Mouse (Mus musculus) hindbrain, embryonic 14.5 days (tissue): ENCODE results near the gene Elof1. TPM values are rescaled to one million over a fixed set of nuclear protein-coding genes. Genes with fewer than 3 reads are reported as not detected.
A peak's percentile ranks its signal among the peaks of the same experiment; 100 is the strongest.

Experiments used
- ATAC-seq: fragments of 200-750 bp; cut with Nextera tagmentation; 2 replicates; pipeline ENCODE4 v1.8.0; 2017; ENCODE audit warnings: moderate number of reproducible peaks, mild to moderate bottlenecking, moderate TSS enrichment, moderate library complexity; ENCODE audit not compliant: low FRiP score
- DNase-seq: peaks from one replicate; pipeline ENCODE4 v3.0.0-alpha.2; 2015; ENCODE audit warnings: low spot score
- H3K27ac ChIP-seq: fragments of 300-500 bp; sonication (generic); 2 replicates; pipeline ENCODE4 v1.5.1; 2014; ENCODE audit warnings: mild to moderate bottlenecking, moderate library complexity
- H3K27me3 ChIP-seq: fragments of 300-500 bp; sonication (generic); 2 replicates; pipeline ENCODE4 v1.6.1; 2014; ENCODE audit warnings: mild to moderate bottlenecking, low read length, mixed read lengths; ENCODE audit not compliant: control insufficient read depth, insufficient read depth
- H3K36me3 ChIP-seq: fragments of 300-500 bp; sonication (generic); replicated peaks from 2 replicates; pipeline ENCODE4 v1.6.1; 2014; ENCODE audit not compliant: control insufficient read depth, insufficient read depth
- H3K4me1 ChIP-seq: fragments of 300-500 bp; sonication (generic); replicated peaks from 2 replicates; pipeline ENCODE4 v1.6.1; 2014; ENCODE audit warnings: antibody characterized with exemption, low read length, mixed read lengths; ENCODE audit not compliant: control insufficient read depth, insufficient read depth
- H3K4me2 ChIP-seq: fragments of 300-500 bp; sonication (generic); replicated peaks from 2 replicates; pipeline ENCODE4 v1.6.1; 2014; ENCODE audit warnings: mild to moderate bottlenecking, moderate library complexity
- H3K4me3 ChIP-seq: fragments of 300-500 bp; sonication (generic); replicated peaks from 2 replicates; pipeline ENCODE4 v1.5.1; 2014; ENCODE audit warnings: mild to moderate bottlenecking, low read length
- H3K9ac ChIP-seq: fragments of 300-500 bp; sonication (generic); 2 replicates; pipeline ENCODE4 v1.6.1; 2014
- H3K9me3 ChIP-seq: fragments of 300-500 bp; sonication (generic); 2 replicates; pipeline ENCODE4 v1.6.1; 2016; ENCODE audit warnings: low read length; ENCODE audit not compliant: control insufficient read depth
- WGBS: fragments of 180-500 bp; shearing (Covaris S2); extraction: QIAGEN DNeasy Blood & Tissue Kit; methylation state at CpG from one replicate; pipeline ENCODE4 v1.1.7; 2014; 5-methylcytosine and 5-hydroxymethylcytosine counted together
- polyA plus RNA-seq: library from polyadenylated mRNA; unstranded; fragments of >200 nt; fragmentation: Nextera tagmentation; extraction: Ambion mirVana; gene quantifications from 2 replicates; pipeline ENCODE4 v1.2.1, GENCODE M21; 2014

Elof1 gene
- polyA plus RNA-seq, result 192 and 193 TPM in 2 replicates

DNA sequence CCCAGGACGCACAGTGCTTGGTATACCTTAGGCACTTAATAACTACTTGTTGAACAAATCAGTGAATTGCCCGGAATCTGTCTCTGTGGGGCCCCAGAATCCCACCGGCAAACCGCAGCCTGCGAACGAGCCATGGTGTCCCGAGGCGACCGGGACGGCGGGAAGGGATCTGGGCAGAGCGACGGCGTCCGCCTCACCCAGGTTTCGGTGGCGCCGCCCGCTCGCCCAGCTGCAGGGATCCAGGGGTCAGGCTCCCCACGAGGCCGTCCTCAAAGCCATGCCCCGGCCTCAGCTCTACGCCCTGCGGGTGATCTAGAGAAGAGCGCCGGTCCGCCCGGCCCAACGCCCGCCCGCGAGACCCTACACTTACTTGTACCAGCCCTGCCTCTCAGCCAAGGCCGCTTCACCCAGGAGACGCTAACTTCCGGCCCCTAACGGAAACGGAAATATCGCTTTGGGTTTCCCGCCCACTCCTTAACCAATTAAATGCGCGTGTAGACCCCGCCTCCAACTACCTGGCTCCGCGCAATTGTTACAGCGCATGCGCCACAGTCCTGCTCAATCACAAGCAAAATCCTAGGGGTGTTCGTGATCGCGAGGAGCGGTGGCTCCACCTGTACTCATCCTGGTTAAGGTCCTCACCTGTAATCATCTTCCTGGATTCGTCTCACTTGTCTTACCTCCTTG lies at the start of gene Elof1:
Gene Elof1, minus strand, starts transcription at position 433 of the 687 bp plus-strand sequence.
- no peaks in the 10 kb centered on the region for H3K9me3 ChIP-seq
- H3K27ac ChIP-seq, result peak within 1 kb of the TSS; percentile 51; the same call in 1 of the 2 replicates

DNA sequence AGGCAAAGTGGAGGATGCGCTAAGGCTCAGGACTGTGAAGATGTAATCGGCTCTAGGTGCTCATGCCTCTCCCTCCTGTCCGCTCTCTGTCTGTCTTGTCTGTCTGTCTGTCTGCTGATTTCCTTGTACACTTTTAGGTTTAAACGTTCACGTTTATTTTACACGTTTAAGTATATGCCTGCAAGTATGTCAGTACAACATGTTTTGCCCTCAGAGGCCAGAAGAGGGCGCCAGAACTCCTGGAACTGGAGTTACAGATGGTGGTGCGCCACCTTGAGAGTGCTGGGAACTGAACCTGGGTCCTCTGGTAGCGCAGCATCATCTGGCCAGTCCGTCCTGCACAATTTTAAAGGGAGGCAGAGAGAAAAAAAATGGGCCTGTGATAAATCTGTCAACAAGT lies 49.7 kb upstream of the Elof1 start:
- H3K9ac ChIP-seq, result no peak overlapping the region
- no peak overlapping the region for H3K27ac ChIP-seq
- H3K4me3 ChIP-seq, result no peak overlapping the region
- WGBS, result 92% methylated on average over 10 of the region's 10 CpGs
- H3K4me2 ChIP-seq, result no peak overlapping the region
- H3K4me1 ChIP-seq, result no peaks in the 10 kb centered on the region
- H3K27me3 ChIP-seq, result no peaks in the 10 kb centered on the region
- no peak for DNase-seq
- H3K9me3 ChIP-seq, result no peaks in the 10 kb centered on the region
- ATAC-seq, result no peak
- H3K36me3 ChIP-seq, result no peaks in the 10 kb centered on the region

More for the DNA sequence above, at the start of gene Elof1:
- Histone ChIP-seq H3K9ac (peak within 1 kb of the TSS; percentile 80), H3K4me1 (peaks cover 17% of the 10 kb centered on the region), H3K27me3 (no peaks in the 10 kb centered on the region), H3K36me3 (peaks cover 23% of the 10 kb centered on the region), H3K4me2 (peak within 1 kb of the TSS; percentile 61), H3K4me3 (peak within 1 kb of the TSS; percentile 69)
- WGBS, result 0% methylated on average over 52 of the region's 52 CpGs
- DNase-seq (peak; percentile 96), ATAC-seq (peak; percentile 96)

DNA sequence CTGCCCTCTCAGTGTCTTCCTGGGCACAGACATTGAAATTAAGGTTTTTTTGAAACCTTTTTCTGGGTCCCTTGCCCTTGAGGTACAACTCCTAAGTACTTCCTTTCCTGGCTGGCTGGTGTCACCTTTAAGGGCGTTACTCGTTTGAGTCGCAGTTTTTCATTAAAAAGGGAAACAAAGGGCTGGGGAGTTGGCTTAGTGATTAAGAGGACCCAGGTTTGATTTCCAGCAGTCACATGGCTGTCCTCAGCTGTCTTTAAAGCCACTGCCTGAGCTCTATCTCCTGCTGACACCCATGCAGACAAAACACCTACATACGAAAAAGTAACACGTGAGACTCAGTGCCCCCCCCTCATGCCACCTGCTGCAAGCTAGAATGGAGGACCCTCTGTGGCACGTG lies 49.0 kb upstream of the Elof1 start:
- no peaks in the 10 kb centered on the region for H3K4me1 ChIP-seq
- ATAC-seq (no peak), DNase-seq (no peak)
- no peak overlapping the region for H3K4me2 ChIP-seq
- H3K9me3 ChIP-seq, result no peaks in the 10 kb centered on the region
- no peaks in the 10 kb centered on the region for H3K27me3 ChIP-seq
- H3K27ac ChIP-seq, result no peak overlapping the region
- H3K36me3 ChIP-seq, result no peaks in the 10 kb centered on the region
- H3K9ac ChIP-seq, result no peak overlapping the region
- no peak overlapping the region for H3K4me3 ChIP-seq
- WGBS, result 53% methylated on average over 6 of the region's 6 CpGs

DNA sequence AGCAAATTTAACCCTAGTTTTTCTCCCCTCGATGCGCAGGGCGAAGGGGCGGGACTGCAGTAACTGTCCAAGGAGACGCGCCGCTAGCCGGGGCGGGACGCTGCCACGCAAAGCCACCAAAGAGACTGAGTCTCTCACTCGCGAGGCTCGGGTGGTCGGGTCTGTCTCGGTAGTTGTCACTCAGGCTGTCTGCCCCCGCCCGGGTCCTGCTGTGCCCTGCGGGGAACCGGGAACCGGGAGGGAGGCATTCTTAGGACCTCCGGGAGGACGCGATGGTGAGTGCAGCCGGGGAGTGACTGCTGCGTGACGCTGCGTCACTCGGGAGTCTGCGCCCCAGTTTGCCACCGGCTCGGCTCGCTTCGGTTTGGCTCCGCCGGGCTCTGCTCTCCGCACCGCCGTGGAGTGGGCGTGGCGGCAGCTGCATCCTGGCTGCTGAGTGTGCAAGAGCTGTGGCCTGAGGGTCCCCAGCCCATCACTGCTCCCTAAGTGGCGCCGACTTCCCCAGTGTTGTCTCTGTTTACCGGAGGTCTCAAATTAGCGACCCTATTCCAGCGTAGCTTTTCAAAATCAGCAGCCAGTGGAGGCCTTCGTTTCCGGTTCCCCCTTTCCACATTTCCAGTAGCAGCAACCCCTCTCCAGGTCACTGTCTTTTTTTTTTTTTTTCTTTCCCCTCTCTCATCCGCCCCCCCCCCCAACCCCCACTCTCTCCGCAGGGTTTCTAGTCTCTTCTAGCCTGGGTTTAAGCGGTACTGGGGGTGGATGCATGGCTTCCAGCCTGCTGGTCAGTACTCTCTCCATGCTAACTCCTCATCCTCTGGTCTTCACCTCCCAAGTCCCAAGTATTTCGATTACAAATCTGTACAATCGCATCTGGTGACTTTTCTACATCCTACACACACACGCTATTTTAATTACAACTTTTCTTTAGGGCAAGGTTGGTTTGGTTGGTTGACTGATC lies 48.0 kb upstream of the Elof1 start:
- DNase-seq (peak; percentile 78), ATAC-seq (peak; percentile 87)
- peak overlapping the region; percentile 83 for H3K27ac ChIP-seq
- WGBS, result 2% methylated on average over 48 of the region's 54 CpGs
- H3K9ac ChIP-seq, result peak overlapping the region; percentile 76
- H3K9me3 ChIP-seq, result no peaks in the 10 kb centered on the region
- H3K4me1 ChIP-seq, result no peaks in the 10 kb centered on the region
- no peaks in the 10 kb centered on the region for H3K27me3 ChIP-seq
- H3K4me2 ChIP-seq, result peak overlapping the region; percentile 91
- no peaks in the 10 kb centered on the region for H3K36me3 ChIP-seq
- H3K4me3 ChIP-seq, result peak overlapping the region; percentile 63

DNA sequence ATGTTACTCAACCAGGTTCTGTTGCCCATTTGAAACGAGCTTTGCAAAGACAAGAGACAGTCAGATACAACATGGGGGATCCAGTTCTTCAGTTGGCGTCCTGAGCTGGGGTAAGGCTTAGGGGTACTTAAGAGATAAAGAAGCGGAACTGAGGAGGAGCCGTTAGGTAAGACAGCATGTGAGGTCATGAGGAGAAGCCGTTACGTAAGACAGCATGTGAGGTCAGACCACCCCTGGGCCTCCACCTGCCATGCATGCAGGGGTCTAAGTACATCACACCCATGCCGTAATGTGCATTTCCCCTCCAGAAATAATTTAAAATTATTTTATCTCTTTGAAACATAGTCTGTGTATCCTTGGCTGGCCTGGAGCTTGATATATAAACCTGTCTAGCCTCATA lies 45.9 kb upstream of the Elof1 start:
- Histone ChIP-seq H3K9ac (no peak overlapping the region), H3K27ac (no peak overlapping the region), H3K36me3 (no peaks in the 10 kb centered on the region), H3K27me3 (no peaks in the 10 kb centered on the region), H3K9me3 (no peaks in the 10 kb centered on the region), H3K4me2 (no peak overlapping the region), H3K4me3 (no peak overlapping the region), H3K4me1 (peaks cover 2% of the 10 kb centered on the region; the same call in 1 of the 2 replicates)
- ATAC-seq, result no peak
- no peak for DNase-seq
- 89% methylated on average over 7 of the region's 7 CpGs for WGBS

DNA sequence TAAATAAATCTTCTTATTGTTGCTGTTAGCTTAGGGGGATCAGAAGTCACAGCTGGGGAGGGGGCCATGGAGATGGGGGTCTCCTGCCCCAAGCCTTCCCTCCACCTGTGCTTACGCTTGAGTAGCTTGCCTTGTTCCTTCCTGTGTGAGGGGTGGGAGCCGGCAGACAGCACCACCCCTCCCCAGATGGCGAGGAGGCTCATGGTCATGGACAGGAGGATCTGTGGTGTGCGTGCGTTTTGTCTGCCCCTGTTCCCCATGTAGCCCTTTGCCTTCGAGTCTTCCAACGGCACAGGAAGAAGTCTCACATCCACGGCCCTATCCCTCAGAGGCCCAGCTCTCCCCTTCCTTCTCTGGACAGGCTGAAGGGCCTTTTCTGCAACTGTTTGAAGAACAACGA lies 45.3 kb upstream of the Elof1 start:
- no peak for DNase-seq

DNA sequence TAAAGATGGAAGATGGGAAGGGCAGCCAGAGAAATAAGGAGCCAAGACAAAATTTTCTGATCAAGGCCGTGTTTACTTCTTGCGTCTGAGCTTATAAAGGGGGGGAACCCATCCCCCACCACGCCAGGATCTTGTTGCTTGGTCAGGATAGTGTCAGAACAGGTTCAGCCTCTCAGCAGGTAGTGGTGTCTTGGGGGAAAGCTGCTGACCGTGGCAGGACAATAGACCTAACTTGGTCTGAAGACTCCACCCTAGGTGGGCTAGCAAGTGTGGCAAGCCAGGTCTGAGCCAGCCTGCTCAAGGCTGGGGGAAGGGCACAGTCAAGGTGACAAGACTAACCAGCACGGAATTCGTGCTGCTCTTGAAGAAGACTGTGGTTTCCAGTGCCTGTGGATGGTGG lies 44.3 kb upstream of the Elof1 start:
- no peak overlapping the region for H3K9ac ChIP-seq
- H3K9me3 ChIP-seq, result no peaks in the 10 kb centered on the region
- no peak overlapping the region for H3K4me3 ChIP-seq
- DNase-seq, result no peak
- H3K27ac ChIP-seq, result no peak overlapping the region
- H3K27me3 ChIP-seq, result no peaks in the 10 kb centered on the region
- H3K36me3 ChIP-seq, result no peaks in the 10 kb centered on the region
- no peak for ATAC-seq
- peaks cover 6% of the 10 kb centered on the region; the same call in 1 of the 2 replicates for H3K4me1 ChIP-seq
- WGBS, result 36% methylated on average over 6 of the region's 6 CpGs
- no peak overlapping the region for H3K4me2 ChIP-seq

More for the DNA sequence above, 45.3 kb upstream of the Elof1 start:
- H3K4me2 ChIP-seq, result no peak overlapping the region
- H3K4me3 ChIP-seq, result no peak overlapping the region
- H3K4me1 ChIP-seq, result peaks cover 6% of the 10 kb centered on the region; the same call in 1 of the 2 replicates
- WGBS, result 86% methylated on average over 9 of the region's 9 CpGs
- no peaks in the 10 kb centered on the region for H3K27me3 ChIP-seq
- no peaks in the 10 kb centered on the region for H3K36me3 ChIP-seq
- no peak for ATAC-seq
- no peak overlapping the region for H3K9ac ChIP-seq
- H3K27ac ChIP-seq, result no peak overlapping the region
- H3K9me3 ChIP-seq, result no peaks in the 10 kb centered on the region

DNA sequence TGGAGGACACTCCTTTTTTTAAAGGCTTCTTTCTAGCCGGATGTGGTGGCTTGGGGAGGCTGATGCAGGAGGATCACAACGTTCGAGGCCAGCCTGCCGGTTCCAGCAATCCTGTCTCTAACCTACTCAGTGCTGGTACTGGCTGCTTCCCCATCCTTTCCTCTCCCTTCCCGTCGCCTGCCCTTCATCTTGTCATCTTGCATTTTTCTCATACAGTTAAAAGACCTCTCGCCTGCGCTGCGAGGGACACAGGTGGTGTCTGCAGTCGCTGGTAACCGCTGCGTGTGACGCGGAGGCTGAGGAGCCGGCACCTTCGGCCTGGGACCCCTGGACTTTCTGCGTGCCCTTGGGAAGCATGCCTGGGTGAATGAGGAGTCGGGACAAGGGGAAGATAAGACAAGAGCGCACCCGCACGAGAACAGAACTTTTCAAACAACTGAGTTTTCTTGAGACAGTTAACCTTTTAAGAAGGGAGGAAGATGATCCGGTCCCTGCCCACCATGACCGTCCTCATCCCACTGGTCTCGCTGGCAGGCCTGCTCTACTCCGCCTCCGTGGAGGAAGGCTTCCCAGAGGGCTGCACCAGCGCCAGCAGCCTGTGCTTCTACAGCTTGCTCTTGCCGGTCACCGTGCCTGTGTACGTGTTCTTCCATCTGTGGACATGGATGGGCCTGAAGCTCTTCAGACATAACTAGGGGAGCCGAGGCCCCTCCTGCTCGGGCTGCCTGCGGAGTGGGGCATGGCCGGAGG lies 40.7 kb upstream of the Elof1 start:
- peak overlapping the region; percentile 53 for H3K4me2 ChIP-seq
- H3K9me3 ChIP-seq, result no peaks in the 10 kb centered on the region
- ATAC-seq (no peak), DNase-seq (no peak)
- peaks cover 6% of the 10 kb centered on the region; the same call in 1 of the 2 replicates for H3K4me1 ChIP-seq
- H3K4me3 ChIP-seq, result peak overlapping the region; percentile 57
- no peaks in the 10 kb centered on the region for H3K36me3 ChIP-seq
- 62% methylated on average over 34 of the region's 34 CpGs for WGBS
- no peaks in the 10 kb centered on the region for H3K27me3 ChIP-seq
- H3K27ac ChIP-seq, result 0 out of 2 replicates have a peak overlapping the region, but pooled peaks have one; percentile 89
- peak overlapping the region; percentile 70 for H3K9ac ChIP-seq
